Mouse (Mus musculus) right cerebral cortex, postnatal 10 days (tissue): ENCODE measurements at regions not wholly inside any gene's neighbourhood (a gene's known extent, or its start where the extent isn't known, plus 50 kb on each side); places are given as distances from the start of the nearest gene placed in this dataset.
A peak's percentile ranks its signal among the peaks of the same experiment; 100 is the strongest.

Source experiments
- DNase-seq, 2 experiments: peaks; one replicate each; pipeline ENCODE4 v3.0.0; 2021; ENCODE audit warnings: low spot score in 2 of 2

- DNase-seq: no peak
Measured at GRCm38 (mm10) chr14:47857731-47858556, 209.7 kb downstream of the Ktn1 start.

GRCm38 (mm10) chr14:47862556-47862955 lies 214.3 kb downstream of the Ktn1 start:
- no peak for DNase-seq

GRCm38 (mm10) chr14:47863067-47863466 lies 214.8 kb downstream of the Ktn1 start:
- DNase-seq: peak; percentile 22 to 30

GRCm38 (mm10) chr14:47863701-47864100 lies 215.5 kb downstream of the Ktn1 start:
- no peak for DNase-seq

- DNase-seq: no peak
Measured at GRCm38 (mm10) chr14:47867017-47867416, 218.8 kb downstream of the Ktn1 start.

- no peak for DNase-seq
Measured at GRCm38 (mm10) chr14:47868258-47868780, 220.1 kb downstream of the Ktn1 start.

- DNase-seq: no peak
Measured at GRCm38 (mm10) chr14:47876585-47876984, 228.3 kb downstream of the Ktn1 start.

- DNase-seq: no peak
Measured at GRCm38 (mm10) chr14:47877167-47877566, 228.9 kb downstream of the Ktn1 start.

GRCm38 (mm10) chr14:47877771-47878443 lies 229.7 kb downstream of the Ktn1 start:
- no peak for DNase-seq

- DNase-seq: peak; percentile 40 to 50
Measured at GRCm38 (mm10) chr14:47885326-47885725, 235.3 kb upstream of the Peli2 start.

GRCm38 (mm10) chr14:47890251-47891198 lies 230.1 kb upstream of the Peli2 start:
- DNase-seq: no peak

GRCm38 (mm10) chr14:47896581-47896980 lies 224.0 kb upstream of the Peli2 start:
- DNase-seq: no peak

- DNase-seq: peak in 1 of 2 experiments; percentile 31
Measured at GRCm38 (mm10) chr14:47897907-47898530, 222.6 kb upstream of the Peli2 start.

GRCm38 (mm10) chr14:47898605-47899004 lies 222.0 kb upstream of the Peli2 start:
- DNase-seq: peak in 1 of 2 experiments; percentile 29

GRCm38 (mm10) chr14:47905334-47905733 lies 215.3 kb upstream of the Peli2 start:
- DNase-seq: no peak

- no peak for DNase-seq
Measured at GRCm38 (mm10) chr14:47909129-47909528, 211.5 kb upstream of the Peli2 start.

- no peak for DNase-seq
Measured at GRCm38 (mm10) chr14:47910741-47911295, 209.8 kb upstream of the Peli2 start.

- DNase-seq: peak; percentile 77 to 85
Measured at GRCm38 (mm10) chr14:47911546-47912545, 208.8 kb upstream of the Peli2 start.

- DNase-seq: no peak
Measured at GRCm38 (mm10) chr14:47915621-47916020, 205.0 kb upstream of the Peli2 start.
